Mouse (Mus musculus): ENCODE measurements around the gene Gm4881. TPM values are rescaled to one million over a fixed set of nuclear protein-coding genes. Genes with fewer than 3 reads are reported as not detected.

Gene Gm4881
- polyA plus RNA-seq, 1 experiment from 2014 or later: 1.0 TPM

Small RNAs within 50 kb of the gene (microRNA-seq; reads per million reads assigned to microRNA genes)
- gene Mir7046 (0.44 reads per million), gene Mir7047 (not detected)

Other genes starting within 250 kb of the Gm4881 start
- not detected in 2 replicates for gene BC049730, start 235.3 kb downstream of the Gm4881 start, polyA plus RNA-seq (2015; fragmentation: Nextera tagmentation; extraction: Ambion mirVana)
- gene Gm4763, start 217.6 kb downstream of the Gm4881 start, polyA plus RNA-seq (2015; fragmentation: Nextera tagmentation; extraction: Ambion mirVana): not detected in 2 replicates
- gene Cd177, start 184.2 kb downstream of the Gm4881 start, polyA plus RNA-seq (2015; fragmentation: Nextera tagmentation; extraction: Ambion mirVana): 0.21 and 0.33 TPM in 2 replicates
- 0.52 TPM in 1 of 2 replicates, not detected in the other for gene Ceacam10, start 167.3 kb downstream of the Gm4881 start, polyA plus RNA-seq (2015; fragmentation: Nextera tagmentation; extraction: Ambion mirVana)
- gene Gm9844, start 82.3 kb downstream of the Gm4881 start, polyA plus RNA-seq (2015; fragmentation: Nextera tagmentation; extraction: Ambion mirVana): 35.5 and 48.2 TPM in 2 replicates
- gene Lypd4, start 74.6 kb downstream of the Gm4881 start, polyA plus RNA-seq (2015; fragmentation: Nextera tagmentation; extraction: Ambion mirVana): not detected in 2 replicates
- not detected in 2 replicates for gene Dmrtc2, start 74.4 kb downstream of the Gm4881 start, polyA plus RNA-seq (2015; fragmentation: Nextera tagmentation; extraction: Ambion mirVana)
- 1,220 and 1,295 TPM in 2 replicates for gene Rps19, start 60.1 kb downstream of the Gm4881 start, polyA plus RNA-seq (2015; fragmentation: Nextera tagmentation; extraction: Ambion mirVana)
- gene Cd79a, start 47.1 kb downstream of the Gm4881 start, polyA plus RNA-seq (2015; fragmentation: Nextera tagmentation; extraction: Ambion mirVana): 0.31 and 0.33 TPM in 2 replicates
- gene Arhgef1, start 41.6 kb downstream of the Gm4881 start, polyA plus RNA-seq (2015; fragmentation: Nextera tagmentation; extraction: Ambion mirVana): 61.9 and 63.8 TPM in 2 replicates
- 255 and 276 TPM in 2 replicates for gene Rabac1, start 28.3 kb upstream of the Gm4881 start, polyA plus RNA-seq (2015; fragmentation: Nextera tagmentation; extraction: Ambion mirVana)
- 261 and 282 TPM in 2 replicates for gene Atp1a3, start 61.5 kb upstream of the Gm4881 start, polyA plus RNA-seq (2015; fragmentation: Nextera tagmentation; extraction: Ambion mirVana)
- gene Grik5, start 127.9 kb upstream of the Gm4881 start, polyA plus RNA-seq (2015; fragmentation: Nextera tagmentation; extraction: Ambion mirVana): 15.2 and 15.3 TPM in 2 replicates
- 32.8 and 35.4 TPM in 2 replicates for gene Zfp574, start 128.1 kb upstream of the Gm4881 start, polyA plus RNA-seq (2015; fragmentation: Nextera tagmentation; extraction: Ambion mirVana)
- 28.0 and 29.4 TPM in 2 replicates for gene Pou2f2, start 235.2 kb upstream of the Gm4881 start, polyA plus RNA-seq (2015; fragmentation: Nextera tagmentation; extraction: Ambion mirVana)